Mouse (Mus musculus) brain, embryonic 14.5 days (tissue): Measurements from ENCODE around the gene Triobp.

Experiments used
- CTCF ChIP-seq: fragments of 200-500 bp; IDR thresholded peaks from 2 replicates; pipeline ENCODE4 v1.5.1; 2012; ENCODE audit warnings: inconsistent platforms, mild to moderate bottlenecking, moderate library complexity, borderline replicate concordance; ENCODE audit not compliant: insufficient read depth, insufficient read length; ENCODE audit errors: extremely low read depth
- POLR2A ChIP-seq: fragments of 200-500 bp; IDR thresholded peaks from 2 replicates; pipeline ENCODE4 v1.6.1; 2012; ENCODE audit warnings: mild to moderate bottlenecking, inconsistent platforms, borderline replicate concordance; ENCODE audit not compliant: poor library complexity, insufficient read depth, insufficient read length, severe bottlenecking; ENCODE audit errors: extremely low read depth

DNA sequence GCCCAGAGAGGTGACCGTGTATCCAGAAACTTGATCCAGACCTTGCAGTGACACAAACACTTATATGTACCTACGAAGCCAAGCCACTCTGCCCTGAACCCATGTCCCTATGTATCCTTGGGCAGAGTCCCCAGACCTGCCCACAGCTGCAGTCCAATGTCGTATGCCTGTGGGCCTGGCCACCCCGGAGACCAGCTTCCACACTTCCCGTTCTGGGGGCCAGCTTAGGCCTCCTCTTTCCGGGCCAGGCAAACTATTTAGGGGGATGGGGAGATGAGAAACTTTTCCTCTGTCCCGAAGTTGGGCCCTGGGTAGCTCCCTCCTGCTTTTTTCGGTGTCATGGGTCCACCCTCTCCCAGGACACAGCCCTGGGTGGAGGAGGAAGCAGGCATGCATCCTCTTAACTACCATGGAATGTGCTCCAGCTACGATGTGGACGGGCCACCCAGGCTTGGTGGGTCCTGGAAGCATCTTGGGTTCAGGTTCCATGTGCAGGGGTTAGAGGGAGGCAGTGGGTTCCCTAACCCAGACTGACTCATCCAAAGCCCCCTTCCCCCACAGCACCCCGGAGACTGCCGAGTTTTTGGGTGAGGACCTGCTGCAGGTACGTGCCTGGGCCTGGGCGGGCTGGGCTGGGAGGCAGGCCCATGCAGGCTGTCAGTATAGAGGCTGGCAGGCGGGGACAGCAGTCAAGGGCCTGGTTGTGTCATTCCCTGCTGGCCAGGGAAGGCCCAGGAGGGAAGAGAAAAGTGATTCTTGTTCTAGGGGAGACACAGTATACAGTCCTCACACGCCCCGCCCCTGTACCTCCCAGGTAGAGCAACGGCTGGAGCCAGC, 46.7 kb upstream of the Triobp start:
- no peak for TF ChIP-seq CTCF
- TF ChIP-seq POLR2A: no peak
